Mouse (Mus musculus): ENCODE data around the gene Krt14. TPM values are rescaled to one million over a fixed set of nuclear protein-coding genes. Genes with fewer than 3 reads are reported as not detected.
A peak's percentile ranks its signal among the peaks of the same experiment; 100 is the strongest.

Krt14 gene
- polyA plus RNA-seq, 1 experiment from 2014 or later: 1,243 TPM

GRCm38 (mm10) chr11:100157908-100158477, 49.4 kb downstream of the Krt14 start:
- ATAC-seq (ENCODE audit: insufficient number of reproducible peaks, low FRiP score, low TSS enrichment, low read depth): no peak
- Histone ChIP-seq H3K4me2 (no peak overlapping the region), H3K9ac (no peak overlapping the region), H3K4me3 (no peak overlapping the region), H3K9me3 (no peaks in the 10 kb centered on the region), H3K27me3 (no peaks in the 10 kb centered on the region), H3K27ac (no peak overlapping the region), H3K36me3 (no peaks in the 10 kb centered on the region), H3K4me1 (peaks cover 8% of the 10 kb centered on the region)
- 58% methylated on average over 6 of the region's 6 CpGs for WGBS

- ATAC-seq (ENCODE audit: insufficient number of reproducible peaks, low FRiP score, low TSS enrichment, low read depth): no peak
- Histone ChIP-seq H3K27me3 (no peaks in the 10 kb centered on the region), H3K4me3 (no peak overlapping the region), H3K9me3 (no peaks in the 10 kb centered on the region), H3K4me2 (no peak overlapping the region), H3K27ac (no peak overlapping the region), H3K9ac (no peak overlapping the region), H3K4me1 (peaks cover 8% of the 10 kb centered on the region), H3K36me3 (no peaks in the 10 kb centered on the region)
- 72% methylated on average over 3 of the region's 3 CpGs for WGBS
Observed at GRCm38 (mm10) chr11:100157331-100157730, 50.0 kb downstream of the Krt14 start.

GRCm38 (mm10) chr11:100155497-100156255, 51.7 kb downstream of the Krt14 start:
- H3K4me3 ChIP-seq: no peak overlapping the region
- ATAC-seq (ENCODE audit: insufficient number of reproducible peaks, low FRiP score, low TSS enrichment, low read depth): no peak
- no peak overlapping the region for H3K4me2 ChIP-seq
- H3K27ac ChIP-seq: peak overlapping the region; percentile 27; the same call in 1 of the 2 replicates
- no peaks in the 10 kb centered on the region for H3K9me3 ChIP-seq
- no peaks in the 10 kb centered on the region for H3K27me3 ChIP-seq
- H3K4me1 ChIP-seq: peaks cover 8% of the 10 kb centered on the region
- WGBS: 52% methylated on average over 8 of the region's 8 CpGs
- no peaks in the 10 kb centered on the region for H3K36me3 ChIP-seq
- H3K9ac ChIP-seq: no peak overlapping the region

Other genes starting within 250 kb of the Krt14 start
- gene Krtap29-1, start 228.5 kb downstream of the Krt14 start, polyA plus RNA-seq (2015; fragmentation: Nextera tagmentation; extraction: Ambion mirVana): not detected in 2 replicates
- 0.09 TPM in 1 of 2 replicates, not detected in the other for gene Krtap16-1, start 221.0 kb downstream of the Krt14 start, polyA plus RNA-seq (2015; fragmentation: Nextera tagmentation; extraction: Ambion mirVana)
- 0.47 and 0.48 TPM in 2 replicates for gene Krtap17-1, start 213.6 kb downstream of the Krt14 start, polyA plus RNA-seq (2015; fragmentation: Nextera tagmentation; extraction: Ambion mirVana)
- 0.18 and 0.58 TPM in 2 replicates for gene Krt33a, start 191.3 kb downstream of the Krt14 start, polyA plus RNA-seq (2015; fragmentation: Nextera tagmentation; extraction: Ambion mirVana)
- gene Krt33b, start 177.7 kb downstream of the Krt14 start, polyA plus RNA-seq (2015; fragmentation: Nextera tagmentation; extraction: Ambion mirVana): 1.1 and 1.7 TPM in 2 replicates
- 1.1 and 2.6 TPM in 2 replicates for gene Krt34, start 166.0 kb downstream of the Krt14 start, polyA plus RNA-seq (2015; fragmentation: Nextera tagmentation; extraction: Ambion mirVana)
- gene Krt31, start 157.0 kb downstream of the Krt14 start, polyA plus RNA-seq (2015; fragmentation: Nextera tagmentation; extraction: Ambion mirVana): 2.5 and 5.4 TPM in 2 replicates
- 2.0 and 2.4 TPM in 2 replicates for gene Krt32, start 119.3 kb downstream of the Krt14 start, polyA plus RNA-seq (2015; fragmentation: Nextera tagmentation; extraction: Ambion mirVana)
- 23.6 and 26.4 TPM in 2 replicates for gene Krt35, start 111.3 kb downstream of the Krt14 start, polyA plus RNA-seq (2015; fragmentation: Nextera tagmentation; extraction: Ambion mirVana)
- gene Krt36, start 101.9 kb downstream of the Krt14 start, polyA plus RNA-seq (2015; fragmentation: Nextera tagmentation; extraction: Ambion mirVana): 55.9 and 83.7 TPM in 2 replicates
- gene Krt13, start 86.0 kb downstream of the Krt14 start, polyA plus RNA-seq (2015; fragmentation: Nextera tagmentation; extraction: Ambion mirVana): 50.3 and 60.2 TPM in 2 replicates
- 1,213 and 1,252 TPM in 2 replicates for gene Krt15, start 71.6 kb downstream of the Krt14 start, polyA plus RNA-seq (2015; fragmentation: Nextera tagmentation; extraction: Ambion mirVana)
- 417 and 437 TPM in 2 replicates for gene Krt19, start 58.9 kb downstream of the Krt14 start, polyA plus RNA-seq (2015; fragmentation: Nextera tagmentation; extraction: Ambion mirVana)
- gene Krt9, start 14.3 kb downstream of the Krt14 start, polyA plus RNA-seq (2015; fragmentation: Nextera tagmentation; extraction: Ambion mirVana): 0.13 and 0.24 TPM in 2 replicates
- gene Krt16, start 41.4 kb upstream of the Krt14 start, polyA plus RNA-seq (2015; fragmentation: Nextera tagmentation; extraction: Ambion mirVana): 11.7 and 16.2 TPM in 2 replicates
- gene Krt17, start 53.5 kb upstream of the Krt14 start, polyA plus RNA-seq (2015; fragmentation: Nextera tagmentation; extraction: Ambion mirVana): 264 and 267 TPM in 2 replicates
- 0.15 TPM in 1 of 2 replicates, not detected in the other for gene Krt42, start 62.3 kb upstream of the Krt14 start, polyA plus RNA-seq (2015; fragmentation: Nextera tagmentation; extraction: Ambion mirVana)
- 1,535 and 1,764 TPM in 2 replicates for gene Eif1, start 112.3 kb upstream of the Krt14 start, polyA plus RNA-seq (2015; fragmentation: Nextera tagmentation; extraction: Ambion mirVana)
- 3.1 and 4.0 TPM in 2 replicates for gene Gast, start 126.9 kb upstream of the Krt14 start, polyA plus RNA-seq (2015; fragmentation: Nextera tagmentation; extraction: Ambion mirVana)
- 1.9 and 2.8 TPM in 2 replicates for gene Hap1, start 148.6 kb upstream of the Krt14 start, polyA plus RNA-seq (2015; fragmentation: Nextera tagmentation; extraction: Ambion mirVana)
- 305 and 309 TPM in 2 replicates for gene Jup, start 190.2 kb upstream of the Krt14 start, polyA plus RNA-seq (2015; fragmentation: Nextera tagmentation; extraction: Ambion mirVana)
- 107 and 114 TPM in 2 replicates for gene P3h4, start 207.3 kb upstream of the Krt14 start, polyA plus RNA-seq (2015; fragmentation: Nextera tagmentation; extraction: Ambion mirVana)
- 210 and 239 TPM in 2 replicates for gene Fkbp10, start 208.1 kb upstream of the Krt14 start, polyA plus RNA-seq (2015; fragmentation: Nextera tagmentation; extraction: Ambion mirVana)
- gene Nt5c3b, start 234.3 kb upstream of the Krt14 start, polyA plus RNA-seq (2015; fragmentation: Nextera tagmentation; extraction: Ambion mirVana): 137 and 141 TPM in 2 replicates
- gene Klhl10, start 234.4 kb upstream of the Krt14 start, polyA plus RNA-seq (2015; fragmentation: Nextera tagmentation; extraction: Ambion mirVana): 0.64 and 0.70 TPM in 2 replicates

All from limb, embryonic 15.5 days (tissue).